Mouse (Mus musculus) kidney, postnatal 14 days (tissue): ENCODE data around the gene Fgfr2.
A peak's percentile ranks its signal among the peaks of the same experiment; 100 is the strongest.
"Not testable (repeated sequence)": the region's sequence is repeated elsewhere in the genome, so short reads cannot be mapped to it uniquely, and the experiment has no call there.

ENCODE experiments used
- DNase-seq: peaks from one replicate; pipeline ENCODE4 v3.0.0; 2022; ENCODE audit warnings: mixed read lengths

The Fgfr2 gene

DNA sequence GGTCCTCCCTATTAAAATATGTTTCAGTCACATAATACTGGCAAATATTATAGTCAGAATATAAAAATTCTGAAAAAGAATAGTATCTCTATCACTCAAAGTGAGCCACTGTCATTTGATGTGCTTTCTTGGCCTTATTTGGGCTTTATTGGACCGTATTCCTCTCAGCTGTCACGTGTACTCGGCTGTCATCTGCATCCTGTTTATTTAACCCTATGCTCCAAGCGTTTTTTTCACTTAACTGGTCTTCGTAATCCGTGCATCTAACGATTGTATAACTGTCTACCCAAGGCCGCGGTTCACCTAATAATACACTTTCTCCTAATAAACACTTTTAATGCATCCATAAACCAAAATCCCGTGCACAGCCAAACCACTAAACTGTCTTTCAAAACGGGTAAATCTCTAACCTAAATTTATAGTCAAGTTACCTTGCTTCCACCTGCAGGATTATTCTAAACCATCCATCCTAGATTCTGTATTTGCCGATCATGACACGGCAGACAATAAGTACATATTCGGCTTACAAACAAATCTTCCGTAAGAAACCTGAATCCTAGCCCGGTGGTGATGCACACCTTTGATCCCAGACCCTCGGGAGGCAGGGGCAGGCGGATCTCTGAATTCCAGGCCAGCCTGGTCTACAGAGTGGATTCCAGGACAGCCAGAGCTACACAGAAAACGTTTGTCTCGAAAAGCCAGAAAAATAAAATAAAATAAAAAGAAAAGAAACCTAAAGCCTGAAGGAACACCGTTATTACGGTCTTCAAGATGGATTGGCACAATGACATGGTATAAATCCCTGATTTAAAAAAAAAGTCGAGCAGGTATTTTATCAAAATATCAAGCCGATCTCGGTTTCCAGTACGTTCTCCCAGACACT lies 2604.7 kb downstream of the Fgfr2 start:
- DNase-seq: peak; percentile 40

- no peak for DNase-seq
Observed at GRCm38 (mm10) chr7:130510243-130510642, 2612.9 kb downstream of the Fgfr2 start.

- no peak for DNase-seq
Observed at GRCm38 (mm10) chr7:130503006-130503405, 2620.1 kb downstream of the Fgfr2 start.

- DNase-seq: no peak
Observed at GRCm38 (mm10) chr7:130501499-130501898, 2621.7 kb downstream of the Fgfr2 start.

GRCm38 (mm10) chr7:130493346-130493745 lies 2629.8 kb downstream of the Fgfr2 start:
- DNase-seq: no peak

GRCm38 (mm10) chr7:130492026-130492425 lies 2631.1 kb downstream of the Fgfr2 start:
- no peak for DNase-seq

- DNase-seq: not testable (repeated sequence)
Observed at GRCm38 (mm10) chr7:130479003-130479402, 2644.1 kb downstream of the Fgfr2 start.

DNA sequence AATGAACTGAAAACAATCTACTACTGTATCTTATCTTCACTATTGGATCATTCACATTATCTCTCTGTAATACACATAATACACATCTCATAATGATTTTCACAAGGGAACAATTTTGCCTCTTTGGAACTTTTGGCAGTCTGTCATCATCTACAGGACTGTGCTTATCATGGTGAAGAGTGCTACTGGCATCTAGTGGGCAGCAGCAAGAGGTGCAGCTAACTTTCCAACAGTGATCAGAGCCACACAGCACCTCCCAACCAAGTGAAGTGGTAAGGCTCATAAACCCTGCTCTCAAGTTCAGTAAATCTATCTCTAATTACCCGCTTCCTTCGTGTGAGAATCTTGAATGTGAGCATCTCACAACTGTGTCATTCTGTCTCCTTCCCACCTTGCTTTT lies 2647.2 kb downstream of the Fgfr2 start:
- peak; percentile 70 for DNase-seq

DNA sequence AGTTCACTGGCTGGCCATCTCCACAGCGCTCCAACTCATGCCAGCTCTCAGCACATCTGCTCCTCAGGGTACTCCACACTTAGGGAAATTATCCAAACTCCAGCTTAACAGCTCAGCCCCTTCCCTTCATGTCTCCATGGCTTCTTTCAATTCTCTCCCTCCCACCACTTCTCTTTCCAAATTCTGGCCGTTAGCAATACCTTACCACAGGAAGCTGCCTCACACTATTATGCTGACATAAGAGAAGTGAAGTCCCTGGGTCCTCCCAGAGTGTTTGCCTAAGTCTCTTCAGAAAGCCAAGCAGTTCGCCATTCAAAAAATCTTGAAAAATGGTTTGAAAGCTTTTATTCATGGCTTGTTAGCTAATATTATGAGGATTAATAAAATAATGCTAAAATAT lies 2649.3 kb downstream of the Fgfr2 start:
- no peak for DNase-seq

DNA sequence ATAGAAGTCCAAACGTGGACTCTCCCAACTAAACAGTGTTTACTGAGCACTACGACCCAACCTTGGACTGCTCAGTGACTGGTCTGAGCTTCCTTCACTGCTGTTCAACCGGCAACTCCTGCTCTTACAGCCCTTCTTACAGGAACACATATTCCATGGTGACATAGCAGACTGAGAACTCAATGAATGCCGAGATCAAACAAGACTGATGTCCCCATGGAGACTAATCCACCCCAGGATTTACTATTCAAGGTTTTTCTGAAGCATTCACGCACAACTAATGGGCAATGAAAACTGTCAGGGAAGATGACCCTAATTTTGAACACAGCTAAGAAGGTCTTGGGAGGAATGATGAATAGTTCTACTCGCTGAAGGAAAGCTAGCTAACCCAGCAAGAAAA lies 2650.5 kb downstream of the Fgfr2 start:
- DNase-seq: no peak

DNA sequence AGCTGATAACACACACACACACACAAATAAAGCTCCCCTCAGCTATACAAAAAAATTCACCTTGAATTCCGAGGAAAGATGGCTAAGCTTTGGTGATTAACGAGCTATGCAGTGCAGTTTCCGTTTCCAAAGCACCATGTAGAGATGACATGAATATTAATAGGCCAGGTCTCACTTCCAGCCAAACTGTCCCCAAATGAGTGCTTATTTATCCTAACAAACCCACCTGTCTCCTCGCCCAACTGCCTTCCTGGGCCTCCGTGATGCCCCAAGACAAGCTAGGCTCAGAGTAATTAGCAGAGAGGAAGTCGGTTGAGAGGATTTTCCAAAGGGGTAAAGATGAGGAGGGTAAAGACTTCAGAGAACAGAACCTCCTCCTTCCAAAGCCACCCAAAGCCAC lies 2652.1 kb downstream of the Fgfr2 start:
- DNase-seq: no peak

GRCm38 (mm10) chr7:130455587-130456246 lies 2667.4 kb downstream of the Fgfr2 start:
- peak; percentile 11 for DNase-seq

- DNase-seq: no peak
Observed at GRCm38 (mm10) chr7:130454226-130454625, 2668.9 kb downstream of the Fgfr2 start.

- DNase-seq: no peak
Observed at GRCm38 (mm10) chr7:130435776-130436175, 2687.4 kb downstream of the Fgfr2 start.

GRCm38 (mm10) chr7:130432141-130432540 lies 2691.0 kb downstream of the Fgfr2 start:
- no peak for DNase-seq

- DNase-seq: no peak
Observed at GRCm38 (mm10) chr7:130426586-130426985, 2696.6 kb downstream of the Fgfr2 start.

- no peak for DNase-seq
Observed at GRCm38 (mm10) chr7:130425991-130426390, 2697.2 kb downstream of the Fgfr2 start.

GRCm38 (mm10) chr7:130419961-130420360 lies 2703.2 kb downstream of the Fgfr2 start:
- DNase-seq: no peak

DNA sequence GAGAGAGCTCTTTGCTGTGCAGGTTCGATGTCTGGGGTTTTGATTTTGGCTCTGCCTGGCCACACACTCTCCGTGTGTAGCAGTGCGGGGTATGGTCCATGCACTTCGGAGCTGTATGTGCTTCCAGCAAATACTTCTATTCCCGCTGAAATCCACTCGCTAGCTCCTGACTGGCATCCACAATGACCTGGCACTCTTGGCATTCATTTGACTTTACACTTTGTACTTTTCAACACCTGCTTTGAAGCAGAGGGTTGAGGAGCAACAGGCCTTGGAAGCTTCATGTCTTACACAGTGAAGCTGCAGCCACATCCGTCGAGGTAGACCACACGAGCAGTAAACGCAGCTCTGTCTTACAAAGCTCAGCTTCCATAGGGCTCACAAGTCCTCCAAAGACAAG lies 2715.5 kb downstream of the Fgfr2 start:
- DNase-seq: no peak

DNA sequence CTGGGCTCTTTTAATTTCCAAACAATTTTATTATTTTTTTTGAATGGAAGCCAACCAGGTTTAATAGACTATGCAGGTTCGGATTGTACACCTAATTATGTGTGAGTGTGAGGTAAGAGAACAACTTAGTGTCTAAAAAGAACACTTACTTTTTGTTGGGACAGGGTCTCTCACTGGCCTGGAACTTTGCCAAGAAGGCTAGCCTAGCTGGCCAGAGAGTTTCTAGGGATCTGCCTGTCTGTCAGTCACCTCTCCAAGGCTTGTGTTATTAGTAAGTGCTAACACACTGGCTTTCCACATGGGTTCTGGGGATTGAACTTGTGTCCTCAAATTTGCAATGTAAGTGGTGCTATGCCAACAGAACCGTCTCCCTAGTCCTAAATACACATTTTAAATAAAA lies 2719.8 kb downstream of the Fgfr2 start:
- DNase-seq: no peak

DNA sequence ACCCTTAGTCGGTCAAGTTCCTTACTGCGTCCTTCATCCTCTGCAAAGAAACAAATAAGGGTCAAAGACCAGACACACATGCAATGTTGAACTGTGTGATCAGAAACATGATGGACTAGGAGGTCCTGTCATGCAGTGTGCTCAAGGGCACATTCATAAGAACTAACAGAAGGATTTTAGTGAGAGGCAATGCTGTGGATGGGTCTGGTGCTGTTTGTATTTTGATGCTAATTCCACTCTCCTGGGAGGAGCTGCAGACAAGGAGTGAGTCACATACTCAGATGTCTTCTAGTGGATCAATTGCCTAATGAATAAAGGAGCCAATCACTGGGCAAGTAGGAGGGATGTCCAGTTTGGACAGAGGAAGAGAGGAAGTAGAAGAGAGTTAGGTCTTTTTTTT lies 2728.5 kb downstream of the Fgfr2 start:
- DNase-seq: no peak

DNA sequence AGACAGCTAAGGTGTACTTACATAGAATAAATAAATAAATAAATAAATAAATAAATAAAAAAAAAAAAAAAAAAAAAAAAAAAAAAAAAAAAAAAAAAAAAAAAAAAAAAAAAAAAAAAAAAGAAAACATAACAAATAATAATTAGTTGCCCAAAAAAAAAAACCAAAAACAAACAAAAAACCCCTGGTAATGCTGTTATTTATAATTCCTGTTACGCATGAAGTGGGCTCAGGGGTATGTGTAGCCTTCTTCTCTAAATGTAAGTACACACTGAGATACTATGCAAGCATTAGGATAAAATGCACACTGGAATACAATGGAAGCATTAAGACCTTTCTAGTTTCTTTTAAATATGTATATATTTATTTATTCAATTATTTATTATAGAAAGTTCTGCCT lies 2733.1 kb downstream of the Fgfr2 start:
- DNase-seq: not testable (repeated sequence)

DNA sequence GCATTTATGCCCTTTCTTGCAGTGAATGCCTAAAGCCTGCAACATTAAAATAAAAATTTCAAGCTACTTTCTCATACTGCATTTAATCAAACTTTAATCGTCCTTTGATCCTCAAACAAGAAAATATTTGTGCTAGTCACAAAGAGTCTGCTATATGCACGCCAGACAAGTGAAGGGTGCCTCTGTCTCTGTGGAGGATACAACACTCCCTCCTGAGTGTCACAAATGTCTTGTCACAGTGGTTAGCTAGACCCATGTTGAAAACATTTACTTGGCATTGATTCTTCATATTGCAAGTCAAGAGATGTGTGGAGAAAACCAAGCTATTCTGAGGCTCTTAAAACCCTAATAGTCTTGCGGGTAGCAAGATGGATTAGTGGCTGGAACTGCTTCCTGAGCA lies 2736.8 kb downstream of the Fgfr2 start:
- DNase-seq: no peak

DNA sequence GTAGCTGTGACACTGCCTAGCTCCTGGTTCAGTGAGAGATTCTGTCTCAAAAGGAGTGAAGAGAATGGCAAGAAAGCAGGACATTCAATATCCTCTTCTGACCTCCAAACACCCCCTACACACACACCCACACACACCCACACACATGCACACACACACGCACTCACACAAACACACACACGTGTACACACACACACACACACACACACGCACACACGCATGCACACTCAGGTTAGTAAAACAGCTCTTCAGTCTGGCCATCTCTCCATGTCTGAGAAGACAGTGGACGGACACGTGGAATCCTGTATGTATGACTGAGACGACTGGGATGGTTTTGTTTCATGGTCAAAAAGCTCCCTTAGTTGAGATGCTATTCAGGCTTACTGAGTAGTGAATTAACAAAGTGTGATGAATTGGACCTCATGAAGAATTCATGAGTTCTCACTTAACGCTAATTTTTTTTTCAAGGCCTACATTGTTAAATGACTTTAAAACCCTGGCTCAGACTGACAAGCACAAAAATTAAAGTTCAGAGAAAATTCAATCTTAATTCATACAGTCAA lies 2737.3 kb downstream of the Fgfr2 start:
- no peak for DNase-seq
